Mouse (Mus musculus) lung, adult 2 months (tissue): Measurements from ENCODE around the gene Tfpt. TPM values are rescaled to one million over a fixed set of nuclear protein-coding genes. Genes with fewer than 3 reads are reported as not detected.
"Not testable (repeated sequence)": the region's sequence is repeated elsewhere in the genome, so short reads cannot be mapped to it uniquely, and the experiment has no call there.

Experiments used
- DNase-seq: peaks from one replicate; pipeline ENCODE4 v3.0.0; 2022
- H3K4me1 ChIP-seq: fragments of 200-500 bp; 2 replicates; pipeline ENCODE4 v1.6.1; 2011; ENCODE audit warnings: low read length; ENCODE audit not compliant: control insufficient read depth, insufficient read depth
- H3K4me3 ChIP-seq: fragments of 200-500 bp; replicated peaks from 2 replicates; pipeline ENCODE3; 2011; ENCODE audit warnings: low read depth, mild to moderate bottlenecking, control low read depth, low read length; ENCODE audit errors: extremely low read depth
- CTCF ChIP-seq: fragments of 200-500 bp; IDR thresholded peaks from 2 replicates; pipeline ENCODE4 v1.5.1; 2011; ENCODE audit warnings: mild to moderate bottlenecking, low read length, control low read depth; ENCODE audit not compliant: insufficient read depth
- POLR2A ChIP-seq: fragments of 200-500 bp; IDR thresholded peaks from 2 replicates; pipeline ENCODE4 v1.6.1; 2011; ENCODE audit warnings: low read depth, mild to moderate bottlenecking, control low read depth, low read length, borderline replicate concordance; ENCODE audit errors: extremely low read depth
- WGBS: fragments of 180-500 bp; shearing (Covaris S2); methylation state at CpG from one replicate; pipeline ENCODE4 v1.1.7; 2018; 5-methylcytosine and 5-hydroxymethylcytosine counted together
- polyA plus RNA-seq: library from polyadenylated mRNA; depleted of rRNA; stranded (reverse); fragments of >200 nt; gene quantifications from 2 replicates; pipeline ENCODE4 v1.2.3, GENCODE M21; 2012

Tfpt gene
- polyA plus RNA-seq, 1 experiment = 8.2 TPM

DNA sequence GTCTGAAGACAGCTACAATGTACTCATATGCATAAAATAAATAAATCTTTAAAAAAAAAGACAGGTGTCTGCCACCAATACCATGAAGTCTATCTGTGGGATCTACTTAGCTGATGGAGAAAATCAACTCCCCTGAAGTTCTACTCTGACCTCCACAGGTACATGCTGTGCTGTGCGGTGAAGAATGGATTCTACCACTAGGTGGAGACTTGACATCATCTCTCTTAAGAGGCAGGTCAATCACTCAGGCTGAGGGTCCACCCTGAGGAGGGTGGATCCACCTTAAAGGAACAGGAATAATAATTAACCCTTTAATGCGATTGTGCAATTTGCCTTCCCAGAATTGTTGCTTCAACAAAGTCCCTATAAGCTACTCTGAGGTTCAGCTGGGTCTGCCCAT, 22.9 kb downstream of the Tfpt start:
- TF ChIP-seq POLR2A (no peak), CTCF (0 out of 2 replicates have a peak, but pooled peaks have one; percentile 11)
- 13% methylated on average over 2 of the region's 2 CpGs for WGBS
- Histone ChIP-seq H3K4me3 (no peak overlapping the region), H3K4me1 (no peaks in the 10 kb centered on the region)
- no peak for DNase-seq

- WGBS = 2% methylated on average over 4 of the region's 4 CpGs
- Histone ChIP-seq H3K4me3 (no peak overlapping the region), H3K4me1 (no peaks in the 10 kb centered on the region)
- no peak for TF ChIP-seq POLR2A
- TF ChIP-seq CTCF = peak; percentile 14; the same call in 1 of the 2 replicates
- peak; percentile 31 for DNase-seq
These were observed 28.6 kb downstream of the Tfpt start for GRCm38 (mm10) chr7:3601119-3601518.

GRCm38 (mm10) chr7:3597755-3598154, 32.0 kb downstream of the Tfpt start:
- not testable (repeated sequence) for H3K4me1 ChIP-seq, H3K4me3 ChIP-seq, DNase-seq
- 44% methylated on average over 1 of the region's 1 CpGs for WGBS

- WGBS = 4% methylated on average over 9 of the region's 9 CpGs
- peak; percentile 32 for DNase-seq
- TF ChIP-seq CTCF = no peak
- TF ChIP-seq POLR2A = no peak
- Histone ChIP-seq H3K4me1 (no peaks in the 10 kb centered on the region), H3K4me3 (no peak overlapping the region)
These were observed 34.6 kb downstream of the Tfpt start for GRCm38 (mm10) chr7:3595146-3595545.

GRCm38 (mm10) chr7:3594686-3595085, 35.0 kb downstream of the Tfpt start:
- no peak for DNase-seq
- TF ChIP-seq CTCF (no peak), POLR2A (no peak)
- 14% methylated on average over 5 of the region's 5 CpGs for WGBS
- no peaks in the 10 kb centered on the region for H3K4me1 ChIP-seq
- no peak overlapping the region for H3K4me3 ChIP-seq

DNA sequence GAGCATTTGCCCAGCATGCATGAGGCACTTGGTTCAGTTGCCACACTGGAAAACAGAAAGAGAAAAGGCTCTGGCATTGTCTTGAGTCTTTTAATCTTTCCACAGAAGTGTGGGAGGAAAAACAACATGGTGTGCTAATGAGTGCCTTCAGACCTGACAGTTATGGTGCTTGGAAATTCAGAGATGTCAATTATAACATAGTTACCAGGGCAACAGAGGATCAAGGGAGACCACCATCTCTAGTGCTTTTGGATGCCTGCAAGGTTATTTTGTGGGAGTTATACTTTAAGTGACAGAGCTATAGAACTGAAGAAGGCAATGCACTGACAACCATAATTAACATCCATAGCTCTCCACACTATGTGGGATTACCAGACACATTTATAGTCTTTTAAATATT, 35.9 kb downstream of the Tfpt start:
- TF ChIP-seq POLR2A = no peak
- no peak for TF ChIP-seq CTCF
- Histone ChIP-seq H3K4me3 (no peak overlapping the region), H3K4me1 (no peaks in the 10 kb centered on the region)
- DNase-seq = no peak

- TF ChIP-seq CTCF (no peak), POLR2A (no peak)
- H3K4me3 ChIP-seq = no peak overlapping the region
- no peak for DNase-seq
- H3K4me1 ChIP-seq = no peaks in the 10 kb centered on the region
- WGBS = 76% methylated on average over 1 of the region's 1 CpGs
These were observed 38.2 kb downstream of the Tfpt start for GRCm38 (mm10) chr7:3591534-3591933.

- Histone ChIP-seq H3K4me1 (no peaks in the 10 kb centered on the region), H3K4me3 (no peak overlapping the region)
- TF ChIP-seq CTCF = no peak
- TF ChIP-seq POLR2A = no peak
- 59% methylated on average over 3 of the region's 3 CpGs for WGBS
- no peak for DNase-seq
These were observed 39.2 kb downstream of the Tfpt start for GRCm38 (mm10) chr7:3590550-3590949.

- WGBS = 78% methylated on average over 1 of the region's 1 CpGs
- TF ChIP-seq POLR2A = no peak
- no peak for TF ChIP-seq CTCF
- DNase-seq = no peak
- Histone ChIP-seq H3K4me1 (no peaks in the 10 kb centered on the region), H3K4me3 (no peak overlapping the region)
These were observed 42.4 kb downstream of the Tfpt start for GRCm38 (mm10) chr7:3587292-3587691.

DNA sequence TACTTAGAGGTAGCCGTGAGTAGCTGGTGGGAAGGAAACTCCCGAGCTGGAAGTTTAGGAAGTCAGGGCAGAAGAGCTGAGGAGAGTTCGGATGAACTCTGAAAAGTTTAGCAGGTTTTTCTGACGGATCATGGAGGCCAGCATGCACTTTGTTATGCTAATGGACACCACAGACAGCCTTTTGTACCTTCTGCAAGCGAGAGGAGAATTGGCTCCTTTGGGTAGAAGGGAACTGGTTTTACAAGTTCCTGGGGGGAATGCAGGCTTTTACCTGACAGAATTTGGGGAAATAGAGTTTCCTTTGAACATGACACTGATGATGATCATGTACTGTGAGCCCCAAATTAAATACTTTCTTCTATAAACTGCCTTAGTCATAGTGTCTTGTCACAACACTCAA, 43.5 kb downstream of the Tfpt start:
- WGBS = 11% methylated on average over 5 of the region's 5 CpGs
- no peak for DNase-seq
- Histone ChIP-seq H3K4me3 (no peak overlapping the region), H3K4me1 (no peaks in the 10 kb centered on the region)
- TF ChIP-seq POLR2A (no peak), CTCF (no peak)

DNA sequence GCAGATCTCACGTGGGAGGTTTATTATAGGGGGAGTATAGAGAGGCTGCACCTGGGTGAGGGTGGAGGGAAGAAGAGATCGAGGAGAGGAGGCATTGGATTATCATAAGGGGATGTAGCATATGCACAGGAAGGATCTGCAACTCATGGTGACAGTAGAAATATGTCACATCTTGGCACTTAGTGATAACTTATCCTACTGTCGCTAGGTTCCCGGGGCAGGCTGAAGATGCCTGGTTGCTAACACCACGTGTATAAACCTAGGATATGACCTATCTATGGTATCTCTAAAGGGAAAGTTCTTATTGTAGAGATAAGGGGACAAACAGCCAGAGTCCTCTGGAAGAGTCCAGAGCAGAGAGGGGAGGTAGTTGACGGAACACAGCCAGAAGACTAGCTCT, 44.0 kb downstream of the Tfpt start:
- Histone ChIP-seq H3K4me3 (no peak overlapping the region), H3K4me1 (no peaks in the 10 kb centered on the region)
- 13% methylated on average over 6 of the region's 6 CpGs for WGBS
- TF ChIP-seq POLR2A (no peak), CTCF (no peak)
- no peak for DNase-seq
